Comparison of ENCODE assay signal across 16 mouse cellular contexts in the genomic region with DNA sequence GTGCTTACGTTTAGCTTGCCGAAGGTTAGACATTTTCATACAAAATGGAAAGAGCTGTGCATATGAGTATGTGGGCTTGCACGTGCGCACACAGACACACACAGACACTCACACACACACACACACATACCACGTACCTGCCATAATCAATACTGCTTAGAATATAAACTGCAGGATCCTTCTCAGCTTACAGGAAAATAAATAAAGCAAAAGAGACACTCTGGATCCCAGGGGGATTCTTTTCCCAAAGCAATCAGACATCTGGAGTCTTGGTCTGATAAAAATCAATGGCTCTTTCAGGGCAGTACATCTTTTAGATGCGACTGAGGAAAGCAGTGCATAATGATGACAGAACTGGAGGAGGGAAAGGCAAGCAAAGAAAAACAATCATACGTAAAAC. TPM values are rescaled to one million over a fixed set of nuclear protein-coding genes. Genes with fewer than 3 reads are reported as not detected.
A peak's percentile ranks its signal among the peaks of the same experiment; 100 is the strongest.
DNase-seq lines count a peak whose midpoint lies in the region; ATAC-seq lines count a peak whose summit lies in the region.
"Had no signal": no experiment of that assay in that cellular context is flagged by ENCODE, and none has a peak within 500 bp of the region (broad histone marks: within the 10 kb centered on the region; RNA-seq: fewer than 3 reads in every experiment).

No protein-coding gene starts in this region.

- H3K36me3 ChIP-seq in neural tube, embryonic 12.5 days, result no peaks in the 10 kb centered on the region
- no peaks in the 10 kb centered on the region for H3K36me3 ChIP-seq in neural tube, embryonic 15.5 days

- H3K9me3 ChIP-seq in neural tube, embryonic 12.5 days, result no peaks in the 10 kb centered on the region
- no peaks in the 10 kb centered on the region for H3K9me3 ChIP-seq in neural tube, embryonic 15.5 days (replicated peaks)

- no peak overlapping the region for H3K27ac ChIP-seq in neural tube, embryonic 12.5 days
- no peak overlapping the region for H3K27ac ChIP-seq in neural tube, embryonic 15.5 days (replicated peaks)
- H3K27ac ChIP-seq: stomach, postnatal 0 days had no signal

- peak; percentile 6 for DNase-seq in embryo, embryonic 10 days (ENCODE audit: low spot score)
- no peak for DNase-seq in embryo, embryonic 9.5 days (ENCODE audit: extremely low spot score)
- no peak for DNase-seq in neural tube, embryonic 10.5 days (ENCODE audit: extremely low spot score, low spot score)
- peak; percentile 68 for DNase-seq in mesoderm, embryonic 11.5 days (ENCODE audit: low read depth, low spot score)
- no peak for DNase-seq in cerebellum, postnatal 10 days
- no peak for DNase-seq in yolk sac, embryonic 10.5 days (ENCODE audit: low spot score)
- DNase-seq: adrenal gland, postnatal 36 days; cerebellum, postnatal 25 days; heart, adult 18-20 months; lung, postnatal 14 days; thymus, postnatal 14 days had no signal

- H3K4me1 ChIP-seq in neural tube, embryonic 12.5 days, result peaks cover 13% of the 10 kb centered on the region; the same call in 1 of the 2 replicates
- H3K4me1 ChIP-seq in neural tube, embryonic 15.5 days, result peaks cover 8% of the 10 kb centered on the region

- peak overlapping the region; percentile 7; the same call in 1 of the 2 replicates for H3K4me2 ChIP-seq in neural tube, embryonic 12.5 days (replicated peaks)
- no peak overlapping the region for H3K4me2 ChIP-seq in neural tube, embryonic 15.5 days

- WGBS in neural tube, embryonic 12.5 days, result 60% methylated on average over 7 of the region's 7 CpGs
- WGBS in neural tube, embryonic 15.5 days, result 50% methylated on average over 7 of the region's 7 CpGs

- H3K9ac ChIP-seq in neural tube, embryonic 12.5 days, result no peak overlapping the region
- H3K9ac ChIP-seq in neural tube, embryonic 15.5 days (replicated peaks), result no peak overlapping the region

- H3K27me3 ChIP-seq in neural tube, embryonic 12.5 days (replicated peaks), result no peaks in the 10 kb centered on the region
- H3K27me3 ChIP-seq in neural tube, embryonic 15.5 days (replicated peaks), result no peaks in the 10 kb centered on the region
- H3K27me3 ChIP-seq: CH12.LX had no signal

- ATAC-seq in neural tube, embryonic 12.5 days (ENCODE audit: low FRiP score, low read depth), result peak; percentile 69
- ATAC-seq in neural tube, embryonic 15.5 days (ENCODE audit: low FRiP score), result peak; percentile 32; the same call in 1 of the 2 replicates
- ATAC-seq: activated CD4-positive, CD25-positive, alpha-beta regulatory T cell, adult 4 months had no signal

- H3K4me3 ChIP-seq in neural tube, embryonic 12.5 days, result no peak overlapping the region
- H3K4me3 ChIP-seq in neural tube, embryonic 15.5 days (replicated peaks), result no peak overlapping the region

RNA-seq across cellular contexts. Expression of gene Rprm, which starts 6.4 kb away (rescaled TPM):
- 126 and 134 TPM in 2 replicates for polyA plus RNA-seq in neural tube, embryonic 12.5 days (2016; fragmentation: Nextera tagmentation; extraction: Ambion mirVana)
- polyA plus RNA-seq in neural tube, embryonic 15.5 days (2015; fragmentation: Nextera tagmentation; extraction: Ambion mirVana), result 240 and 247 TPM in 2 replicates
- polyA plus RNA-seq: activated CD4-positive, CD25-positive, alpha-beta regulatory T cell, adult 4 months had no signal

Comparison
In these comparisons a context has a peak if more than half of its experiments do, and no peak if none do; other contexts are left out.
1. DNase-seq: peak in embryo, embryonic 10 days (single experiment) and mesoderm, embryonic 11.5 days (single experiment); none in embryo, embryonic 9.5 days (single experiment), neural tube, embryonic 10.5 days (single experiment), cerebellum, postnatal 10 days (0 of 2) and yolk sac, embryonic 10.5 days (single experiment).